Mouse (Mus musculus) Muller cell, postnatal 12 days (primary cell): ENCODE measurements at regions not wholly inside any gene's neighbourhood (a gene's known extent, or its start where the extent isn't known, plus 50 kb on each side); places are given as distances from the start of the nearest gene placed in this dataset.

Experiments used
- DNase-seq: peaks from one replicate; pipeline ENCODE4 v3.0.0-alpha.2; 2015; ENCODE audit errors: inconsistent ontology term

- peak; percentile 29 for DNase-seq
Observed at GRCm38 (mm10) chrX:99415701-99416100, 55.4 kb downstream of the Pja1 start.

DNA sequence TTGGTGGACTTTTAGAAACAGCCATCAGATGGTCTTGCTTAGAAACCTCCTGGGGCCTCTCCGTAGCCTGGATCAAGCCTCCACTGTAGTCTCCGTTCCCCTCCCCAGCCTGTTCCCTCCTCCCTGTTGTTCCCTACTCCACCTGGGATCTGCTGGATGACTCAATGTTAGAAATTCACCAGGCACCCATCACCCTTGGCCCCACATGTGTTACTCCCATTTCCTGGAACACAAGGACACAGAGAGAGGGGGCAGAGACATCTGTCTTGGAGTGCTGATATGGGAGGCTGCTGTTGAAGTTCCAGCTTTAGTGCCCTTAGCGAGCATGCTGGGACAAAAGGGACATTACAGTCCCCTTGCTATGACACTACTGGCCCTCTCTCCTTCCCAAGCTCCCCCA, 60.1 kb downstream of the Pja1 start:
- no peak for DNase-seq

DNA sequence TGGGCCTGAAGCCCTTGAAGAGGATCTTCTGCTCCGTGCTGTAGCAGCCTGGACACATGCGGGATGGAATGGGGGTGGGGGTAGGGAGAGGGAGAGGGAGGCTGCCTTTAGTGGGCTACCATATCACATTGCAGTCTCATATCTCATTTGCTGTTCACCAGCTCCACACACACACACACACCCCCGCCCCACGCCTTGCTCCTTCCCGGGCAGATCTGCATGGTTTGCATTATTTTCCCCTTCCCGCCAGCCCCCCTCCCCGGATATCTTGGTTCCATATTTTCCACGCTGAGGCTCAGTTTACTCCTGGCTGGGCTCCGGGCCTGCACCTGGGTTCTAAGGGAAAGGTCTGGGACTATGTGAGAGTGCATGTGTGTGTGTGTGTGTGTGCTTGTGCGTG, 61.2 kb downstream of the Pja1 start:
- DNase-seq = no peak

- DNase-seq = no peak
Observed at GRCm38 (mm10) chrX:99409331-99409730, 61.7 kb downstream of the Pja1 start.

DNA sequence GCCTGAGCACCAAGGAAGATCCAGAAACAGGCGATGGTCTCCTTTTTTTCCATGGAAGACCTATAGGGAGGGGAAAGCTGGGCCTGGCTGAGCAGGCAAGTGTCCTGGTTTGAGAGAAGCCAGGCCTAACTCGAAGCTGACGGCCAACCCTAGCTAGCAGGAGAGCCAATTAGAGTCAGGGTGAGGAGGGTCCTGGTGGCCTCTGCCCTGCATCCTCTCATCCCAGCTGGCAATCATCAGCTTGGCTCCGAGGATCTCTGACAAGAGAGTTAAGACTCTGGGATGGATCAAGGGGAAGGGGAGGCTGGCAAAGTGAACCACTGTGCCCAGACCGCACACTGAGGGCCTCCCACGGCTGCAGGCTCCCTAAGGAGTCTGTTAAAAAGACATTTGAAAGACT, 62.3 kb downstream of the Pja1 start:
- DNase-seq = no peak

DNA sequence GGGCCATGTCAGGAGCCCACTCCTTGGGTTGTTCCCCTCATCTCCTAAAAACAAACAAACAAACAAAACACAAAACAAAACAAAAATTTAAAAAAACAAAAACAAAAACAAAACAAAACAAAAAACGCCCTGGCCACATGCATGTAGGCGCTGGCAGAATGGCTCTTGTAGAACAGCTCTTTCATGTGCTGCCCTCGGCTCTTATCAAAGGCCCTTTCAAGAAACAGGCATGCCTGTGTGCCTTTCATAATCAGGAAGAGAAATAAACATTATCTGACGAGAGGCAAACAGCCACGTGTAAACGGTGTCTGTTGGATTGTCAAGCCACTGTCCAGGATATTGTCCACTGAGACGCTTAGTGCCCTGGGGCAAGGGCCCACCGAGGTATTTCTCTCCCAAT, 65.2 kb downstream of the Pja1 start:
- DNase-seq = no peak

DNA sequence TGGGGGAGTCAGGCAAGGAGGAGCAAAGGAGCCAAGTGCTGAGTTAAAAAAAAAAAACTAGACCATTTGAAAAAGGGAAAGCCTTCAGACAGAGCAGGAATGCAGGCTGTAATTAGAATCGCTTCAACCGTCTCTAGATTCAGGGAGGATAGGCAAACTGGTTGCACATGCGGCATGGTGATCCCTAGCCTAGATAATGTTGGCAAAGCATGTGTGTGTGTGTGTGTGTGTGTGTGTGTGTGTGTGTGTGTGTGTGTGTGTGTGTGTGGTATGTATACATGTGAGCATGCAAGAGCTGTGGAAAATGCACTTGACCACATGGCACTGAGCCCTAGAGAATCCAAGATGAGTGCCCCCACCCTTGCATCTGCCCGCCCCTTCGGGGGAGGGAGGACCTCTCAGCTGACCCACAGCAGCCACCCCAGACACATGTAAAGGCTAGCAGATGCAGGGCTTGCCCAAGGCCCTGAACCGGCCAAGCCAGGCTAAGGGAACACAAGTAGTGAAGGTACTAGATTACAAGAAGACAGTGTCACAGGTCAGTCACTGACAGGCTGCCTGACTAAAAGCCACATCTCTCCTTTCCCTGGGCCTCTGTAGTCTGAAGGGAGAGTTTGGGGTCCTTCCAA, 67.4 kb downstream of the Pja1 start:
- DNase-seq = no peak

GRCm38 (mm10) chrX:99402841-99403520, 68.1 kb downstream of the Pja1 start:
- no peak for DNase-seq

- DNase-seq = no peak
Observed at GRCm38 (mm10) chrX:99397344-99397743, 73.7 kb downstream of the Pja1 start.

DNA sequence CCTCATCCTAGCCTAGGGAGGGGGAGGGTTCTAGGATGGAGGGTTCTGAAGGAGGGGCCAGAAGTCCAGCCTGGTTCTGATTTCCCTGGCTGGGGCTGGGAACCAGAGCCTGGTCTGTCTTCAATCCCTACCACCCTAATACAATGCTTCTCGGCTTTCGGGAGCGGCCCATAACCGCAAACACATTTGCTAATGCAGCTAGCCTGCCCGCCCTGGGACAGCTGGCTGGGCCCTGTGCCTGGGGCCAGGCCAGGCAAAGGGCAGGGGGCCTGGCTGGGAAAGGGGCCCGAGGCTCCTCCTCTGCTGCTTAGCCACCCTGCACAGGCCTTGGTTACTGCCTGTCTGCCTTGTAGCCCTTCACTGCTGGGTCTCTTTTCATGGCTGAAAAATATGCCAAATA, 74.9 kb downstream of the Pja1 start:
- peak; percentile 36 for DNase-seq

DNA sequence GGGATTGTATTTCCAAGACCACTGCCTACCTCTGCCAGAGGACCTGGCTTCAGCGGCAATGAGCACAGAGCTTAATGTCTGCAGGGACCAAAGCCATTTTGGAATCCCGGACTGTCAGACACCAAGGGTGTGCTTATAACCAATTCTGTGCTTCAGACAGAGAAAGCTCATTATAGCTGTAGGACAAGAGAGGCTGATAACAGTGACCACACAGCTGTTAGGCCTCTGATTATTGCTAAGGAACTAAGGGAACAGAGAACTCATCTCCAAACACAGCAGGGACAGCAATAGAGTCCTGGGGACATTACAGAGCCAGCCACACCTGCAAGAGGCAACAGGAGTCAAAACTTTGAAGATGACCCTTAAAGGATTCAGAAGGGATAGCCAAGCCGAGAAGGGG, 76.0 kb downstream of the Pja1 start:
- DNase-seq = no peak

GRCm38 (mm10) chrX:99391628-99392027, 79.4 kb downstream of the Pja1 start:
- no peak for DNase-seq

- DNase-seq = no peak
Observed at GRCm38 (mm10) chrX:99390462-99390838, 80.6 kb downstream of the Pja1 start.

DNA sequence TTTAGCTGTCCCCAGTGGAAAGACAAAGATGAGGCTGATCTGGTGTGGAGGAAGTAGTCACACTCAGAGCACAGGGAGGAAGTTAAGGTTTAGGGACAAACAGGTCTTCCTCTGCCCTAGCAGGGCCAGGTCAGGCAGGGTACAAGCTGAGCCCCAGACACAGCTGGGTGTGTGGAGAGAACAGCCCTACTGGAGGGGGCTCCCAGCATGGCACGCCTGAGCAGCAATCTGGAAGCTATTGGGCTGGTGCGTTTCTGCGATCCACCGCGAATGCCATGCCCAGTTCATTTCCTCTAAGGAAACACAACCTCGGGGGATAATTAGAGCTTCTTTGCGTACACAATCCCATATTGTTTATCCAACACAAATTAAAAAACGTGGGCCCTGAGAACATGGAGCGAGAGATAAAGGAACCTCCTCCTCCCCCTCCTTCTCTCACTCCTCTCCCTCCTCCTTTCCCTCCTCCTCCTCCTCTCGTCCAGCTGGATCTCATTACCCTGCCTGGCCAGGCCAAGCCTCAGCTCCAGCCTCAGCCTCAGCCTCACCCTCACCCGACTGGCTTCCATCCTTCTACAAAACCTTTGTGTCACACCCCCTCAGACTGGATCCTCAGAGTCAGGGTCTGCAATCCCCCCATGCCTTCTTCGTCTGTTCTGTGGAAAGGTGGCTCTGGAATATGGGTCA, 81.2 kb downstream of the Pja1 start:
- no peak for DNase-seq

GRCm38 (mm10) chrX:99370711-99371110, 100.4 kb downstream of the Pja1 start:
- no peak for DNase-seq

DNA sequence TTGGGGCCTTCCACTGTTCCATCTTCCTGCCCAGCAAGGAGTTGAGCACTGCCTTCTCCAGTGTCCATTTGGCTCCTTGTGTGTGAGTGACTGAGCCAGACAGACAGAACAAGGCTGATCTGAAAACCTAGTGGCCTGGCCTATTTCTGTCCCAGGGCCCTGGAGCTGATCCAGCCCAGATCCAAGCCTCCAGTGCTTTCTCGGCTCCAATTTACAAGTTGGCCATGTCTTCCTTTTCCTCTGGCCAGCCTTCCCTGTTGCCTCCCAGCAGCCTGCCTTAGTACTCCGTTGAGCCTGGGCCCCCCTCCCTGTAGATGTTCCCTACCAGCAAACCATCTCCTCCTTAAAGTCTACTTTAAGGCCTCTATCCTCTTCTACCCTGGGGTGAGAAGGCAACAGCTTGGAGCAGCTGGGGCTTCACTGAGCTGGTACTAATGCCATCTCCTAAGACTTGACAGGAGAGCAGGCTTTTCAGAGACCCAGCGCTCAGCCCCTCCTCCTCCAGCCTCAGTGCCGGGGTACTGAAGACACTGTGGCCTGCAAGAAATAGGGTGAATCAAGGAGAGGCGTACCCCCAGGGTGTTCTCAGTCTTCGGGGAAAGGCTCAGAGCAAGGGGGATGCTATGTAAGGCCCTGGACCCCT, 101.7 kb downstream of the Pja1 start:
- no peak for DNase-seq

- no peak for DNase-seq
Observed at GRCm38 (mm10) chrX:99364072-99364471, 107.0 kb downstream of the Pja1 start.

DNA sequence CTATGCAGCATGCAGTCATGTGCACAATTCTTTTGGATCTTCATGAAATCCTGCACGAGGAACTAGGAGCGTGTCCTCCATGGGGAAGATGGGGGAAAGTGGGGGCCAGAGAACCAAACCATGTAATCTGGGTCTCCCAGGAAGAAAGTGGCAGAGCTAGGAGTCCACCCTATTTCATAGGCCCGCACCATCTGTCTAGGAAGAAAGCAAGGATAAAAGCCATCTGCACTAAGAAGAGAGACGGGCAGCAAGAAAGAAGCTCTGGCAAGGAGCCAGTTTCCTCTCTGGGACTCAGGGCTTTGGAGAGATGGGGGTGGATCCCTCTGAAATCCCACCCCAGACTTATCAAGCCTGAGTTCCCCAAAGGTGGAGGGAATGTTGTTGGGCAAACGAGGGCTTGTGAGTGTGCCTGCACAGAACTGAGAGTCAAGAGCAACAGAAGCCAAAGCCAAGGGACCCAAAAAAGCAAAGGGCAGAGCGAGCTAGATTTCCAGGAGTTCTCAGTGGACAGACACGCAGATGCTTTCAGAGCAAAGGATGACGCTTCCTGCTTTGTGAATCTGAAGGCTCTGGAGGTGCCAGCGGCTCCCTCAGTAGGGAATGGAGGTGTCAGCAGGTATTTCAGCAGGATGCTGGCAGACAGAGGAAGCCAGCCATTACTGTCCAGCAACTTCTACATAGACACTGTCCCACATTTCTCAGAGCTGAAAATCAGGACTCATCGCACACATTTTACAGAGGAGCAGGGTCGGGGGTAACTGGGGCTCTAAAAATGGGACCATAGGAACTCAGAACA, 110.8 kb downstream of the Pja1 start:
- peak; percentile 13 for DNase-seq

DNA sequence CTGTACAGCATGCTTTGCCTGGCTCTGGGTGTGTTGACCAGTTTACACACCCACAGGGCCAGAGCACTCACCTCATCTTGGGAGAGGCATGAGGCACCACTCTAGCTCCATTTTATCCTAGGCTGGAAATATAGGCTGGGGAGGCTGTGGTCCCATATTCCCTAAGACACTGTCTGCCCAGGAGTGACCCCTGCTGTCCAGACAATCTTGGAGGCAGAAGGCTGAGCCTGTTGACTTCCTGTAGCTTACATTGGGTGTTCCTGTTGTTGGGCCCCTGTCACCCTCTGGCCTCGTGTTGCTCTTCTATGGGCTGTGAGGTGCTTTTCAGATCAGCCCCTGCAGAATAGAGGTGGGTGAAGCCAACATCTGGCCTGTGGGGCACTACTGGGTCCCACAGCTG, 112.3 kb downstream of the Pja1 start:
- no peak for DNase-seq

DNA sequence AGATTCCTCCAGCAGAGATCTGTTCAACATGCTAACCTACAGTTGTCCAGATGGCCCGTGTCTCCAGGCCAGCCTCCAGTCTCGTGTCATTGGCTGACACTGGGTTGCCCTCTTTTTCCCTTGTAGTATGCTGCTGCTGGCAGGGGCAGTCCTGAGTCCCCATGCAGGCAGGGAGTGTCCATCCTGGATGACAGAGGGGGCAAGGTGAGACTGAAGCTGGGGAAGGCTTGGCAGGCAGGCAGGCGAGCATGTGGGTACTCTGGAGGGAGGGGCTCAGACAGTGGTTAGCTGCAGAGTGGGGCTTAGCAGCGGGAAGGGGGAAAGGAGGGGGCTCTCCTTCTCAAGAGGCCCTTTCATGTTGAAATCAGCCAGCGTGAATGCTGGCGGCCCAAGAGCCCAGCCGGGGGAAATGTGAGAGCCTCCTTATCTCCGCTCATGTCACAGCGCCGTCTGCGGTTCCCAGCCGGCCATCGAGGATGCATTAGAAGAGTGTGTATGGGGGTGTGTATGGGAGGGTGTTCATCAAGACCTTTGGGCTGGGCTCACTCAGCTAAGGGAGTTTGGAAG, 112.9 kb downstream of the Pja1 start:
- DNase-seq = no peak

- no peak for DNase-seq
Observed at GRCm38 (mm10) chrX:99355128-99355527, 115.9 kb downstream of the Pja1 start.

- no peak for DNase-seq
Observed at GRCm38 (mm10) chrX:99350233-99350632, 120.8 kb downstream of the Pja1 start.
